Mouse (Mus musculus) kidney, postnatal 36 days (tissue): ENCODE measurements at regions not wholly inside any gene's neighbourhood (a gene's known extent, or its start where the extent isn't known, plus 50 kb on each side); places are given as distances from the start of the nearest gene placed in this dataset.

ENCODE experiments used
- DNase-seq, 2 experiments: peaks; one replicate each; pipeline ENCODE4 v3.0.0; 2021 to 2022; ENCODE audit warnings: mixed read lengths in 2 of 2

- no peak for DNase-seq
These were observed 157.3 kb downstream of the Pth2r start for GRCm38 (mm10) chr1:65439129-65439528.

- DNase-seq, result peak; percentile 50 to 62
These were observed 158.3 kb downstream of the Pth2r start for GRCm38 (mm10) chr1:65440156-65440555.
